Mouse (Mus musculus) cortical plate, adult 2 months (tissue): Measurements from ENCODE around the gene Slco3a1.

ENCODE experiments used
- CTCF ChIP-seq: fragments of 200-500 bp; IDR thresholded peaks from 2 replicates; pipeline ENCODE4 v1.5.1; 2011; ENCODE audit warnings: mild to moderate bottlenecking, control low read depth, low read length; ENCODE audit not compliant: insufficient read depth; ENCODE audit errors: extremely low read depth
- POLR2A ChIP-seq: fragments of 200-500 bp; IDR thresholded peaks from 2 replicates; pipeline ENCODE4 v1.6.1; 2011; ENCODE audit warnings: mild to moderate bottlenecking, low read length, control low read depth; ENCODE audit not compliant: insufficient read depth; ENCODE audit errors: extremely low read depth

DNA sequence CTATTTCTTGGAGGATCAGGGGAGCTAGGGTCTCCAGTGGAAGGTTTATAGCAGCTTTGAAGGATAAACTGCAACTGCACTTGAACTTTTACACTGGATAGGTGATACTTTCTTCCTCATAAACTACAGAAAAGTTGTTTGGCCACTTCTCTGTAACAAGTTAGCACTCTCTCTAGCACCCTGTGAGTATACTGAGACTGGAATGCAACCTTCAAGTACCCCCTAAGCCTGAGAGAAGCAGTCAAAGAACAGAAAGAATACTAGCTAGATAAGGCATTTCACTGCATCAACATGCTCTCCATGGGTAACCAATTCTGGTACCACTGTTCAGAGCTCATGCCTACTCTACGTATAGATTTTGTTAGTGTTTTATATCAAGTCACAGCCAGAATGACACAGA is 128.6 kb downstream of the Slco3a1 start:
- TF ChIP-seq POLR2A: no peak
- TF ChIP-seq CTCF: no peak
